Mouse (Mus musculus) CD4-positive, CD25-positive, alpha-beta regulatory T cell, adult 2 months (primary cell): ENCODE results near the gene Ccdc85a.

ENCODE experiments used
- DNase-seq: peaks from one replicate; pipeline ENCODE4 v3.0.0-alpha.2; 2012; ENCODE audit warnings: low read depth, low spot score

Gene Ccdc85a

GRCm38 (mm10) chr11:28583911-28584434, at the start of gene Ccdc85a:
Ccdc85a (minus strand) TSS chr11:28584324.
- DNase-seq = no peak

GRCm38 (mm10) chr11:28633571-28634125, 49.5 kb upstream of the Ccdc85a start:
- DNase-seq = no peak

- DNase-seq = no peak
Measured at GRCm38 (mm10) chr11:28633093-28633492, 49.0 kb upstream of the Ccdc85a start.

- DNase-seq = no peak
Measured at GRCm38 (mm10) chr11:28630771-28631170, 46.6 kb upstream of the Ccdc85a start.

GRCm38 (mm10) chr11:28610781-28611491, 26.8 kb upstream of the Ccdc85a start:
- DNase-seq = no peak

- DNase-seq = no peak
Measured at GRCm38 (mm10) chr11:28583138-28583910, 800 bp downstream of the Ccdc85a start.

- no peak for DNase-seq
Measured at GRCm38 (mm10) chr11:28582218-28582617, 1.9 kb downstream of the Ccdc85a start.

- DNase-seq = no peak
Measured at GRCm38 (mm10) chr11:28572423-28572822, 11.7 kb downstream of the Ccdc85a start.

GRCm38 (mm10) chr11:28556420-28556819, 27.7 kb downstream of the Ccdc85a start:
- no peak for DNase-seq

GRCm38 (mm10) chr11:28543429-28543828, 40.7 kb downstream of the Ccdc85a start:
- no peak for DNase-seq

- DNase-seq = no peak
Measured at GRCm38 (mm10) chr11:28541307-28541706, 42.8 kb downstream of the Ccdc85a start.

GRCm38 (mm10) chr11:28533286-28533685, 50.8 kb downstream of the Ccdc85a start:
- no peak for DNase-seq

GRCm38 (mm10) chr11:28501190-28501589, 82.9 kb downstream of the Ccdc85a start:
- DNase-seq = no peak

- no peak for DNase-seq
Measured at GRCm38 (mm10) chr11:28497034-28497433, 87.1 kb downstream of the Ccdc85a start.

- DNase-seq = no peak
Measured at GRCm38 (mm10) chr11:28493362-28493761, 90.8 kb downstream of the Ccdc85a start.

GRCm38 (mm10) chr11:28491330-28491729, 92.8 kb downstream of the Ccdc85a start:
- DNase-seq = no peak

- no peak for DNase-seq
Measured at GRCm38 (mm10) chr11:28484083-28484729, 99.9 kb downstream of the Ccdc85a start.

GRCm38 (mm10) chr11:28477088-28477487, 107.0 kb downstream of the Ccdc85a start:
- DNase-seq = no peak

GRCm38 (mm10) chr11:28465726-28466125, 118.4 kb downstream of the Ccdc85a start:
- DNase-seq = no peak

- no peak for DNase-seq
Measured at GRCm38 (mm10) chr11:28464926-28465325, 119.2 kb downstream of the Ccdc85a start.

- no peak for DNase-seq
Measured at GRCm38 (mm10) chr11:28459165-28459564, 125.0 kb downstream of the Ccdc85a start.

- DNase-seq = no peak
Measured at GRCm38 (mm10) chr11:28439877-28440276, 144.2 kb downstream of the Ccdc85a start.
